Mouse (Mus musculus): ENCODE measurements around the gene Mesd.

DNA sequence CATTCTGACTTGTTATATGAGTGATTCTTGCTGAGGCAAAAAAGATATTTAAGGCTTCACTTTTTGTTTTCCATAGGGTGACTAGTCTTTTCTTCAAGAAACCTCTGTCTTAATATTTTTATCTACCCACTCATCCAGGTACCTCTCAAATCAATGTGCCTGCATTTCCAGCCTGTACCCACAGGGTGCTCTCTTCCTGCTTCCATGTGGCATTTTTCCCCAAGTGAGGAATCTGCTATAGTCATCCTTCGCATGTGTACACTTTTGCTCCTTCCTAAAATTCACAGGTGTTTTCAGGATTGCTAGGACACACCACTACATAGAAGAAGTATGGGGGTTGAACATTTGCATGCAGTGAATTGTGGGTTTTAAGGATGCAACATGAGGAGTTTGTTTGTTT lies 10.1 kb downstream of the Mesd start:
- no peak for TF ChIP-seq POLR2A (IDR thresholded peaks at IDR 0.05; ENCODE audit: borderline replicate concordance, control insufficient read depth, low read depth, low read length)
- TF ChIP-seq CTCF (IDR thresholded peaks at IDR 0.05; ENCODE audit: control insufficient read depth, insufficient read depth, low read length): no peak
